Mouse (Mus musculus) spleen, postnatal 14 days (tissue): Measurements from ENCODE around the gene Galnt6.

Experiments used
- DNase-seq, 2 experiments: peaks; one replicate each; pipeline ENCODE4 v3.0.0; 2021 to 2022; ENCODE audit warnings: low spot score in 2 of 2

The Galnt6 gene

GRCm38 (mm10) chr15:100685255-100685654, 43.9 kb downstream of the Galnt6 start:
- DNase-seq, result no peak

DNA sequence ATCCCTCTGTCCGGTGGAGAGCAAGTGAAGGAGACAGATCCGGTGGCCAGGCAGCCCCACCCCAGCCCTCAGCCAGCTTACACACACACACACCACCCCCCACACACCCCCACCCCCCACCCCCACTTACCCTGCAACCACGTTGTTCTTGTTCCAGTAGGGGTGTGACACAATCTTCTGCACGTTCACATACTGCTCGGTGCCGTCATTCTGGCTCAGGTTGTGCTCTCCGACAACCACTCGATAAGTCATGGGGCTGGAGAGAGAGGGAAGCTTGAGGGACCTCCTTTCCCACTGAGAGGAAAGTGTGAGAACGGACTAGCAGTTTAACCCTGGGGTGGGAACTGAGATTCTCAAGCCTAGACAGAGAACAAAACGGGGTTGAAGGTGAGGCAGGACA, 44.7 kb downstream of the Galnt6 start:
- DNase-seq, result no peak

GRCm38 (mm10) chr15:100683041-100683440, 46.1 kb downstream of the Galnt6 start:
- peak; percentile 59 to 80 for DNase-seq

DNA sequence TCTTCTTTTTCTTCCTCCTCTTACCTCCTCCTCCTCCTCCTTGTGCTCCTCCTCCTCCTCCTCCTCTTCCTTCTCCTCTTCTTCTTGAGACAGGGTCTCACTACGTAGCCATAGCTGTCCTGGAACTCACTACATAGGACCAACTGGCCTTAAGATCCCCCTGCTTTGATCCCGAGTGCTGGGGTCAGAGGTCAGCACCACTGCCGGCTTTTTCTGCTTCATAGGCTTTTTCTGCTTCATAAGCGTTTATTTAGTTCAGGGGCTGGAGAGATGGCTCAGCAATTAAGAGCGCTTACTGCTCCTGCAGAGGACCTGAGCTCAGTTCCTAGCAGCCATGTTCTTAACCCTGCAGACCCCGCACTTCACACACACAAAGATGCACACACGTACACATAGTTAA, 47.4 kb downstream of the Galnt6 start:
- DNase-seq, result no peak

GRCm38 (mm10) chr15:100680381-100680780, 48.8 kb downstream of the Galnt6 start:
- DNase-seq, result no peak

DNA sequence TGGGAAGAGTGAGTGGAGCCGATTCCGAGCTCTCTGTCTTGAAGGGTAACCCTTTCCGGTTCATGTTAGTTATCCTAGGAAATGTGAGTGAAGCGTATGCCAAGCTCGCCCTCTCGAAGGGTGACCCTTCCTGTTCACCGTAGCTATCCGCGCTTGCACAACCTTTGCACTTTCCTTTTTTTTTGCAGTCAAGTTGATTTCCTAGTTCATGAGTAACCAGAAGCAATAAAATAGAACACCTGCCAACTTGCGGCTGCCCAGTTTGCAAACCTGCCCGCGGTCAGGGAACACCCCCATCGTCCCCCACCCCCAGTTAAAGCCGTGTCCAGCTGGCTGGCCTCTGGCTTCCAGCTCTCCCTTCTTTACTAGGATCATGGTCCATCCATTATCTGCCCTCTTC, 50.2 kb downstream of the Galnt6 start:
- no peak for DNase-seq

DNA sequence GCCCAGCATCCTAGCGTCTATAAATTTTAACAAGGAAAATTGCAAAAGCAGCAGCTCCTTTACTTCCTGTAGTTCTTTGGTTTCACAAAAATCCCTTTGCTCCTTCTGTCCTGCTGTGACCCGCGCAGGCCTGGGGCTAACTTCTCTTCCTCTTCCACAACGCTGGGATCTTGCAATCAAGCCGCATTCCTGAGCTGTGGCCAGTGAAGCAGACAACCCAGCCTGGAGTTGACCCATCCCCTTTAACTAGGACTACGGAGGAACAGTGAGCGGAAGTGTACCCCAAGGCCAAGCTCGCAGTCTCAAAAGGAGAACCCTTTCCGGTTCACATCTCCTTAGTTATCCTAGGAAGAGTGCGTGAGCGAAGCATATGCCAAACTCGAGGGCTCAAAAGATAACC, 50.6 kb downstream of the Galnt6 start:
- no peak for DNase-seq

DNA sequence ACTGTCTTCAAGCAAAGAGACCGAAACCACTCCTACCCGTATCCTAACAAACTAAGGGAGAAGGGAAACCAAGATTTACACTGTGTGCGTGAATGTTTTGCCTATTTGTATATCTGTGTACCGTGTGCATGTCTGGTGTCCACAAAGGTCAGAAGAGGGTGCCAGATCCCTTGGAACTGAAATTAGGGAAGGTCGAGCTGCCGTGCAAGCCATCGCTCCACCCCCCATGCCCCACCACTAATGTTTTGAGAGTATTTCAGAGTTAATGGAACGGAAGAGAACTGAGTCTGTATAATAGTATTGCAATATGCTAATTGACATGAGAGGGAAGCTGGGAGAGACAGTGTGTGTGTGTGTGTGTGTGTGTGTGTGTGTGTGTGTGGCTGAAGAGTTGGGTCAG, 51.5 kb downstream of the Galnt6 start:
- DNase-seq, result no peak

DNA sequence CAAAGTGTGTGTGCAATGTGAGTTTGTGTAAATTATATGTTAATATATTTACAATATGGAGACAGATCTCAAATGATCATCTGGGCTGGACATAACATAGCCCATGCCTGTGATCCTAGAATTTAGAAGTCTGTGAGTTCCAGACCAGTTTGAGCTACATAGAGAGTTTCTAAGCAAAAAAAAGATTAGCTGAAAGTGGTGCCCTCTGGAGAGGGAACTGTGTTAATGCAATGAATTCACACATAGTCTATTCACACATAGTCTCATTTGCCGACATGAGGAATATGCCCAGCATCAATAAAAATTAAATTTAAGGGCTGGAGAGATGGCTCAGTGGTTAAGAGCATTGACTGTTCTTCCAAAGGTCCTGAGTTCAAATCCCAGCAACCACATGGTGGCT, 52.7 kb downstream of the Galnt6 start:
- DNase-seq, result no peak

- no peak for DNase-seq
Measured at GRCm38 (mm10) chr15:100675486-100675885, 53.7 kb downstream of the Galnt6 start.

- no peak for DNase-seq
Measured at GRCm38 (mm10) chr15:100674566-100674965, 54.6 kb downstream of the Galnt6 start.

DNA sequence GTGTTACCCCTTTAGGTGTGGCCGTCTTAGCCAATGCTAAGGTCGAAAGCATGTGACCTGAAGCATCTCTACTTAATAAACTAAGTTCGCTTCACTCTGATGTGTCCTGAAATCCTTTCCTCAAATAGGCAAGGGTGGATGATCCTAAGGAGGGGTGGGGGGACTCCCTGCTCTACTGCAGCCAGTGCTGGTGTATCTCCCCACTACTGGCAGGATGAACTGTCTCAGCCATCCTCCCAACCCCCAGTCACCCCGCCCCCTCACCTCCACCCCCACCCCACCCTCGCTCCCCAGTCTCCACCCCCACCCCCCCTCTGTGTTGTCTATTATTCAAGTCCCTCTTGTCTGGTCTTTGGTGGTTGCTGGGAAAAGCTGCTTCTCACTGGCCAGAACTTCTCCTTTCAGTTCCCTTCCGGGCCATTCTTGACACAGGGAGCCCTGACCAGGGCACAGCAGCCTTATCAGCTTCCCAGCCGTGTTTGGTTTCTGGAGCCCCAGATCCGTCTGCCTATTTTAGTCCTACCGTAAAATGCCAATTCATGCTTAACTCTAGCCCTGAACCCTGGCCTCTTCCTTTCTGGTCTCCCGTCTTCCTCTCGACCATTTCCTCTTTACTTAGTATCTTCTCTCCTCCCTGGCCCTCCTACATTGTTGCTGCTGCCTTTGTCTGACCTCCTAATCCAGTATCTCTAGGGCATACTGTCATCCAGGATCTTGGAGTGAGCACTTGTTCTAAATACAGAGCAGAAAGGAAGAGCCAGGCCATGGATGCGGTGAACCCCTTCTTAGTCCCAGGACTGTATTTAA, 55.4 kb downstream of the Galnt6 start:
- no peak for DNase-seq

DNA sequence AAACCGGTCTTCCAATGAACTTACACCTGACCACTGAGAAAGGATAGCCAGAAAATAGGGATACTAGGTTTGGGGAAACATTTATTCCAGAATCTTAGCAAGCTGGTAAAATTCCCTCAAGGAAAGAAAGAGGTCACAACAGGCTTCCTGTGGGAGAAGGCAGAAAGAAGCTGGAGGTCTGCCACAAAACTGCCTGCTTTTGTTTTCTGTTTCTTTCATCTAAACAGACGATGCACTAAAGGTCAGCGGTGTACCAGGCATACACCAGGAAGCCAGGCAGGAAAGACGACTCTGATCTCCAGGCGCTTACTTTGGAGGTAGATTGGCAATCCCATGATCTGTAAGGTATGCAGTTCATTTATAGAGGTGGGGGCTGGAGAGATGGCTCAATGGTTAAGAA, 58.3 kb downstream of the Galnt6 start:
- no peak for DNase-seq

DNA sequence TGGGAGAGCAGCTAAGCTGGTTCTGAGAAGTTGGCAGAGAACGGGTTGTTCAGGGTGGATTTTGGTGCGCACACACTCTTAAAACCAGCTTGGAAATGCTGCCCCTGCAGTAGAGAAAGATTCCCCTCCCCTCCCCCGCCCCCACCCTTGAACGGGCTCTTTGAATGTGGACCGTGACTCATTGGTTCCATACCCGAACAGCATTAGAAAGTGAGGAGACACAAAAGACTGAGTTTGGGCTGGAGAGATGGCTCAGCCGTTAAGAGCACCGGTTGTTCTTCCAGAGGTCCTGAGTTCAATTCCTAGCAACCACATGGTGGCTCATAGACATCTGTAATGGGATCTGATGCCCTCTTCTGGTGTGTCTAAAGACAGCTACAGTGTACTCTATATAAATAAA, 59.2 kb downstream of the Galnt6 start:
- no peak for DNase-seq

- DNase-seq, result peak; percentile 68 to 78
Measured at GRCm38 (mm10) chr15:100669337-100669736, 59.8 kb downstream of the Galnt6 start, which contains the start of gene Bin2. Gene Bin2, minus strand, starts transcription at chr15:100669553.

DNA sequence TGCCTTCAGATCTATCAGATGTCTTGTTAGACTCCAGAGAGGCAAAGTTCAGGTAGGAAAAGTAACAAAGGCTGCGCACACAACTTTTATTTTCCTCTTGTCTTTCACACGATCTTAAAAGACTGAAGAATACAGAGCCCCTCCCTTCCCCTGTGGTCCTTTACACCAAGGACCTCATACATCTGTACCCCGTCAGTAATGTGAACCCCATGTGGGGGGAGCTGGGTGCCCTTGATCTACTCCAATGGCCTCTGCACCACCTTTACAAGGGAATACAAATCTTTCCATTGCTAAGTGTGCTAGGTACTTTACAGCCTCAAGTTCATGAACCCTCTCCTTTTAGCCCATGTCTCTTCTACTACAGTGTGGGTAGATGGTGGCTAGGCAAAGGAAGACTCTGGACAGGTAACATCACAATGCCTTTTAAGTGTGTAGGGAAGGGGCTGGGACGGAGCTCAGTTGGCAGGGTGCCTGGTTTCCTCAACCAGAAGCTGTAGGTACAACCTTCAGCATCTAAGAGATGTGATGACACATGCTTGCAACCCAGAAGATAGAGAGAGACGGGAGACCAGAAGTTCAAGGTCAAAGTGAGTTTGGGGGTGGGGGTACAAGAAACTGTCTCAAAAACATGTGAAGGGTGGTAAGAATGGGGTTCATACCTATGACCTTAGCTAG, 61.2 kb downstream of the Galnt6 start:
- no peak for DNase-seq

DNA sequence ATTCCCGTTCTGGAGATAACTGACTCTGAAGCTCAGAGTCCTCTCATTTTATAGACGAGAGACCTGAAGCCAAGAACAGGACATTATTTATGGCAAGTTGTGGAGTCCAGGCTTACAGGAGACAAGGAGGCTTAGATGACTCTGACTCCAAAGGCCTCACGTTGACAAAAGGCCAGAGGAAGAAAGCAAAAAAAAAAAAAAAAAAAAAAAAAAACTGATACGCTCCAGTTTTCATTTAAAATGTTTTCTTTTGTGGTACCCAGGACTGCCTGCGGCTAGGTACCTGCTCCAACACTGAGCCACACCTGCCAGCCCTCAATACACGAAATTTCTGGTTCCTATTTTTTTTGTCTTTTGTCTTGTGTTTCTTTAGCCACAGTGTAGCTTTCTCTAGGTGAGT, 61.8 kb downstream of the Galnt6 start:
- no peak for DNase-seq

GRCm38 (mm10) chr15:100666851-100667250, 62.3 kb downstream of the Galnt6 start:
- no peak for DNase-seq

- DNase-seq, result peak in 1 of 2 experiments; percentile 17
Measured at GRCm38 (mm10) chr15:100666219-100666696, 62.9 kb downstream of the Galnt6 start.

DNA sequence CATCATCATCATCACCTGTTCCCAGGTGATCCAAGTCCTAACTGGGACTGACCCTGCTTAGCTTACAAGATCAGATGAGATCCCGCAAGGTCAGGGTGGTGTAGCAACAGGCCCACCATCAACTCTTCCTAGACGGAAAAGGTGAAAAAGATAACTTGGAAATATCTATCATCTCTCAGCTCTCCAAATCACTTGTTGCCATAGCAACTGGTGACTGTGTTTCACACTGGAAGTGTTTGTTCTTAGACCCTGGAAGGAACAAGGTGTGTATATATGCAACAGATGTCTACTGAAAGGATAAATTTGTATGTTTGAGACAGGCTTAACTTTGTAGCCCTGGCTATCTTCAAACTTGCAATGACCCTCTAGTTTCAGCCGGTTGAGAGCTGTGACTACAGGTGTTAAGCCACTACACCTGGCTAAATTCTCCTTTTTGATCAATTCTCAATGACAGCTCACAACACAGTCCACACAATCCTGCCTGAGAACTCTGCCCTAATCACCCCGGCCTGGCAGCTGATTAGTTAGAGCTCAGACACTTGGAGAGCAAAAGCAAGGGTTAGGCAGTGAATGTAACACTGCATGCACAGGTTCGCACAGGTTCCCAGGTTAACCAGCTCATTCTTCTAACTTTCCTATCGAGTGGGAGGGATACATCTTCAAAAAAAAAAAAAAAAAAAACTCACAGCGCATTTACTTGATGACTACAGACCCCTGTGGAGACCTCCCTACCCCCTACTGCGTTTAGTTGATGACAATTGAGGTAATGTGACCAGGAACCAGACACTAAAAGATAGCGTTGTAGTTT, 63.6 kb downstream of the Galnt6 start:
- no peak for DNase-seq

DNA sequence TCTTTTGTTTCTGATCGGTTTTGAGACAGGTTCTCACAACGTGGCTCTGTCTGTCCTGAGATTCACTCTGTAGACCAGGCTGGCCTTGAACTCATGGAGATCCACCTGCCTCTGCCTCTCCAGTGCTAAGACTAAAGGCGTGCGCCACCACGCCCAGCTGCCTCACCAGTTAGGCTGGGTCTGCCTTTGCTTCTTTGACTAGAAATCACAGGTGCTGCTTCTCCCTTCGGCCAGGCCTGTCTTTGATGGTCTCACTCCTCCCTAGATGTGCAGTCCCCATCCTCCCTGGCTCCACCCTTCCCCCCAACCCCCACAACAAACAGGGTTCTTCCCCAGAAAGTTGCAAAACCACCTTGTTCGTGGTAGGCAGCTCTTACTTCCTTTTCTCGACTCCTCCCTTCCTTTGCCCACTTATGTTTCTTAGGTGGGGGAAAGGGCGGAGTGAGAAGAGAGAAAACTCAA, 64.3 kb downstream of the Galnt6 start:
- peak; percentile 45 to 56 for DNase-seq

DNA sequence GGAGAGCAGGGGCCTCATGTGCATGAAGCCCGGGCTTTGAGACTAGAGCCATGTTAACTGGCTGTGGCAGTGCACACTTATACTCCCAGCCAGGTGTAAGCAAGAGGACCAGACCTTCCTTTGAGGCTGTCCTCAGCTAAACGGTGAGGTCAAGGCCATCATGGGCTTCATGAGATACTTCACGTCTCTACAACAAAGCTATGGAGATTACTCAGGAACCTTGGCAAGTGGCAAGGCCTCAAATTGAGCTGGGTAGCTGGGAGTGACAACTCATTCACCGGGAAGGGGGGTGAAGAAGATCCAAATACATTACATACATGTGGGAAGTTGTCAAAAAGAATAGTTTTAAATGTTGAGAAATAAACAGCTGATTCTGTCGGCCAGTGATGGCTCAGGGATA, 68.4 kb downstream of the Galnt6 start:
- DNase-seq, result no peak
